8 mouse cellular contexts compared by ENCODE assay signal in genomic region chr15:84613536-84614527, GRCm38 (mm10). TPM values are rescaled to one million over a fixed set of nuclear protein-coding genes. Genes with fewer than 3 reads are reported as not detected.
DNase-seq lines count a peak whose midpoint lies in the region; ATAC-seq lines count a peak whose summit lies in the region.

No protein-coding gene starts in this region.

- no peak overlapping the region for H3K9ac ChIP-seq in hindbrain, embryonic 11.5 days (ENCODE audit: low read depth, low read length)
- no peak overlapping the region for H3K9ac ChIP-seq in lung, embryonic 16.5 days (ENCODE audit: low read length)

- peaks cover 3% of the 10 kb centered on the region; the same call in 1 of the 2 replicates for H3K4me1 ChIP-seq in hindbrain, embryonic 11.5 days (replicated peaks; ENCODE audit: control insufficient read depth, insufficient read depth, low read length)
- peaks cover 3% of the 10 kb centered on the region; the same call in 1 of the 2 replicates for H3K4me1 ChIP-seq in lung, embryonic 16.5 days (replicated peaks; ENCODE audit: control insufficient read depth, insufficient read depth, low read length)

- no peaks in the 10 kb centered on the region for H3K36me3 ChIP-seq in hindbrain, embryonic 11.5 days (ENCODE audit: control insufficient read depth, insufficient read depth, low read length)
- H3K36me3 ChIP-seq in lung, embryonic 16.5 days (ENCODE audit: control insufficient read depth, insufficient read depth, low read length): no peaks in the 10 kb centered on the region

- peaks cover 3% of the 10 kb centered on the region; the same call in 1 of the 2 replicates for H3K27me3 ChIP-seq in hindbrain, embryonic 11.5 days (ENCODE audit: control insufficient read depth, insufficient read depth, low read length)
- H3K27me3 ChIP-seq in lung, embryonic 16.5 days (ENCODE audit: control insufficient read depth, insufficient read depth, low read depth, low read length): no peaks in the 10 kb centered on the region; the same call in 1 of the 2 replicates

- WGBS in hindbrain, embryonic 11.5 days: 55% methylated on average over 17 of the region's 17 CpGs
- WGBS in lung, embryonic 16.5 days: 46% methylated on average over 17 of the region's 17 CpGs

- no peak overlapping the region for H3K27ac ChIP-seq in hindbrain, embryonic 11.5 days (ENCODE audit: low read depth, low read length)
- H3K27ac ChIP-seq in lung, embryonic 16.5 days (ENCODE audit: low read length): no peak overlapping the region

- ATAC-seq in hindbrain, embryonic 11.5 days (ENCODE audit: low FRiP score): peak; percentile 32; the same call in 1 of the 2 replicates
- peak; percentile 67; the same call in 1 of the 2 replicates for ATAC-seq in lung, embryonic 16.5 days (ENCODE audit: low read depth)

- peak; percentile 67 for DNase-seq in Muller cell, postnatal 12 days (ENCODE audit: inconsistent ontology term)
- peak; percentile 79 for DNase-seq in cerebellum, adult 9-11 months
- peak; percentile 76 to 87 for DNase-seq in frontal cortex, postnatal 10 days (ENCODE audit: low spot score in 2 of 2)
- peak; percentile 95 for DNase-seq in hindbrain, embryonic 11.5 days (ENCODE audit: low spot score)
- peak; percentile 88 for DNase-seq in layer of hippocampus, adult 9-11 months
- peak; percentile 97 for DNase-seq in ovary, postnatal 10 days (ENCODE audit: low spot score)
- peak; percentile 81 for DNase-seq in thymus, postnatal 0 days (ENCODE audit: low spot score)

- no peak overlapping the region for H3K4me2 ChIP-seq in hindbrain, embryonic 11.5 days (replicated peaks; ENCODE audit: low read depth, low read length)
- H3K4me2 ChIP-seq in lung, embryonic 16.5 days (ENCODE audit: low read depth, low read length): no peak overlapping the region

- no peaks in the 10 kb centered on the region for H3K9me3 ChIP-seq in hindbrain, embryonic 11.5 days (ENCODE audit: control insufficient read depth, low read length)
- no peaks in the 10 kb centered on the region for H3K9me3 ChIP-seq in lung, embryonic 16.5 days (ENCODE audit: control insufficient read depth, low read length)

- H3K4me3 ChIP-seq in hindbrain, embryonic 11.5 days (ENCODE audit: low read depth, low read length): no peak overlapping the region
- no peak overlapping the region for H3K4me3 ChIP-seq in lung, embryonic 16.5 days (ENCODE audit: low read length)

RNA-seq across cellular contexts. Expression of gene Prr5, which starts 55.6 kb away (rescaled TPM):
- polyA plus RNA-seq in hindbrain, embryonic 11.5 days (2014; fragmentation: Nextera tagmentation; extraction: Ambion mirVana): 12.1 and 13.9 TPM in 2 replicates
- polyA plus RNA-seq in lung, embryonic 16.5 days (2015; fragmentation: Nextera tagmentation; extraction: Ambion mirVana): 18.1 and 18.3 TPM in 2 replicates
- polyA plus RNA-seq in thymus, postnatal 0 days (2015; fragmentation: Nextera tagmentation; extraction: Ambion mirVana): 13.3 and 13.7 TPM in 2 replicates

RNA-seq across cellular contexts. Expression of gene Rtl6, which starts 56.2 kb away (rescaled TPM):
- polyA plus RNA-seq in hindbrain, embryonic 11.5 days (2014; fragmentation: Nextera tagmentation; extraction: Ambion mirVana): 13.0 and 18.5 TPM in 2 replicates
- polyA plus RNA-seq in lung, embryonic 16.5 days (2015; fragmentation: Nextera tagmentation; extraction: Ambion mirVana): 9.7 and 10.0 TPM in 2 replicates
- 9.6 and 9.7 TPM in 2 replicates for polyA plus RNA-seq in thymus, postnatal 0 days (2015; fragmentation: Nextera tagmentation; extraction: Ambion mirVana)
